Mouse (Mus musculus) liver, embryonic 15.5 days (tissue): Measurements from ENCODE around the gene Naa38. TPM values are rescaled to one million over a fixed set of nuclear protein-coding genes. Genes with fewer than 3 reads are reported as not detected.
A peak's percentile ranks its signal among the peaks of the same experiment; 100 is the strongest.

ENCODE experiments used
- ATAC-seq: fragments of 200-750 bp; cut with Nextera tagmentation; 2 replicates; pipeline ENCODE4 v1.8.0; 2017; ENCODE audit warnings: moderate number of reproducible peaks, mild to moderate bottlenecking, moderate library complexity; ENCODE audit not compliant: insufficient read depth
- H3K27ac ChIP-seq: fragments of 300-500 bp; sonication (generic); replicated peaks from 2 replicates; pipeline ENCODE4 v1.5.1; 2015; ENCODE audit warnings: mild to moderate bottlenecking, inconsistent platforms
- H3K27me3 ChIP-seq: fragments of 300-500 bp; sonication (generic); 2 replicates; pipeline ENCODE4 v1.6.1; 2015; ENCODE audit warnings: mild to moderate bottlenecking, inconsistent platforms
- H3K36me3 ChIP-seq: fragments of 300-500 bp; sonication (generic); replicated peaks from 2 replicates; pipeline ENCODE4 v1.6.1; 2015; ENCODE audit warnings: moderate library complexity, mild to moderate bottlenecking, inconsistent platforms
- H3K4me1 ChIP-seq: fragments of 300-500 bp; sonication (generic); replicated peaks from 2 replicates; pipeline ENCODE4 v1.6.1; 2015; ENCODE audit warnings: inconsistent platforms
- H3K4me2 ChIP-seq: fragments of 300-500 bp; sonication (generic); 2 replicates; pipeline ENCODE4 v1.6.1; 2015; ENCODE audit warnings: moderate library complexity, mild to moderate bottlenecking, inconsistent platforms
- H3K4me3 ChIP-seq: fragments of 300-500 bp; sonication (generic); replicated peaks from 2 replicates; pipeline ENCODE4 v1.5.1; 2015; ENCODE audit warnings: mild to moderate bottlenecking, inconsistent platforms
- H3K9ac ChIP-seq: fragments of 300-500 bp; sonication (generic); 2 replicates; pipeline ENCODE4 v1.6.1; 2015; ENCODE audit warnings: moderate library complexity, mild to moderate bottlenecking, inconsistent platforms
- H3K9me3 ChIP-seq: fragments of 300-500 bp; sonication (generic); replicated peaks from 2 replicates; pipeline ENCODE4 v1.6.1; 2016; ENCODE audit warnings: inconsistent platforms
- WGBS: fragments of 180-500 bp; shearing (Covaris S2); methylation state at CpG from one replicate; pipeline ENCODE4 v1.1.7; 2015; ENCODE audit warnings: mixed read lengths; ENCODE audit not compliant: insufficient replicate concordance; 5-methylcytosine and 5-hydroxymethylcytosine counted together
- polyA plus RNA-seq: library from polyadenylated mRNA; unstranded; fragments of >200 nt; fragmentation: Nextera tagmentation; extraction: Ambion mirVana; gene quantifications from 2 replicates; pipeline ENCODE4 v1.2.1, GENCODE M21; 2015

Gene Naa38
- polyA plus RNA-seq, 1 experiment from 2014 or later, result 88.0 TPM

DNA sequence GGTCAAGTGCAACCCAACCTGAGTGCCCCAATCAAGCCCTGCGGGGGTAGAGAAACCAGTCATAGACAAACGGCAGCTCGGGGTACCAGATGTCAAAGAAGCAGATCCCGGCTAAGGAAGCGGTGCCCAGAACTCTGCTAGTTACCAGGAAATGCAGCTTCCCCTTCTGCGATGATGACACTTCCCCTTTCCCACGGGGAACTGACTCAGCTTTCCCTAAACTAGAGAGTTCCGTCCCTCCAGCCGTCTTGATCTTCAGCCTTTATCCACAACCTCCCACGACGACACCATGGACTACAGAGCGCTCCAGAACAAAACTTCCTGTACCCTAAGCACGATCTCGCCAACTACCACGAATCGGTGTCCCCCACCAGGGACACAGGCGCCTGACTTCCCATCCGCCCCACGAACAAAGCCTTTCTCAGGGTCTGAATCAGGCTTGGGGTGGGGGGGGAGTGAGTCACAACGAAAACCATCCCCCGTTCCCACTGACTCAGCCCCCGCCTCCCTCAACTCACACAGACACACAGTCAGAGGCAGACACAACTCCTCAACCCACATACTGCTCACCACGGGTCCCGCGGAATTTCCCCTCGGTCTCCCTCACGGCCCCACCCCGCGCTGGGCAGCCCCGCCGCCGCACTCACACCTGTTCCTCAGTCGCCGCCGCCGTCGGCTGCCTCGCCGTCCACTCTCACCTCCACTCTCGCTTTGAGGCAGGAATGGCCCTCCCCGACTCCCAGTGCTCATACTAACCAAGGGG, 15.2 kb downstream of the Naa38 start:
- Histone ChIP-seq H3K4me2 (peak overlapping the region; percentile 100), H3K27me3 (peaks cover 7% of the 10 kb centered on the region; the same call in 1 of the 2 replicates), H3K9me3 (no peaks in the 10 kb centered on the region), H3K4me3 (peak overlapping the region; percentile 69), H3K9ac (peak overlapping the region; percentile 83), H3K36me3 (peaks cover 27% of the 10 kb centered on the region), H3K27ac (peak overlapping the region; percentile 92), H3K4me1 (peaks cover 87% of the 10 kb centered on the region)
- no peak for ATAC-seq
- under 1% methylated on average over 41 of the region's 41 CpGs for WGBS

- H3K4me2 ChIP-seq, result peak overlapping the region; percentile 100
- peak; percentile 27 for ATAC-seq
- peaks cover 12% of the 10 kb centered on the region; the same call in 1 of the 2 replicates for H3K27me3 ChIP-seq
- H3K4me3 ChIP-seq, result peak overlapping the region; percentile 69
- under 1% methylated on average over 26 of the region's 26 CpGs for WGBS
- peaks cover 92% of the 10 kb centered on the region for H3K4me1 ChIP-seq
- peaks cover 20% of the 10 kb centered on the region for H3K36me3 ChIP-seq
- H3K9ac ChIP-seq, result peak overlapping the region; percentile 83
- H3K27ac ChIP-seq, result peak overlapping the region; percentile 92
- H3K9me3 ChIP-seq, result no peaks in the 10 kb centered on the region
These were observed 15.8 kb downstream of the Naa38 start for GRCm38 (mm10) chr11:69411073-69411535.

DNA sequence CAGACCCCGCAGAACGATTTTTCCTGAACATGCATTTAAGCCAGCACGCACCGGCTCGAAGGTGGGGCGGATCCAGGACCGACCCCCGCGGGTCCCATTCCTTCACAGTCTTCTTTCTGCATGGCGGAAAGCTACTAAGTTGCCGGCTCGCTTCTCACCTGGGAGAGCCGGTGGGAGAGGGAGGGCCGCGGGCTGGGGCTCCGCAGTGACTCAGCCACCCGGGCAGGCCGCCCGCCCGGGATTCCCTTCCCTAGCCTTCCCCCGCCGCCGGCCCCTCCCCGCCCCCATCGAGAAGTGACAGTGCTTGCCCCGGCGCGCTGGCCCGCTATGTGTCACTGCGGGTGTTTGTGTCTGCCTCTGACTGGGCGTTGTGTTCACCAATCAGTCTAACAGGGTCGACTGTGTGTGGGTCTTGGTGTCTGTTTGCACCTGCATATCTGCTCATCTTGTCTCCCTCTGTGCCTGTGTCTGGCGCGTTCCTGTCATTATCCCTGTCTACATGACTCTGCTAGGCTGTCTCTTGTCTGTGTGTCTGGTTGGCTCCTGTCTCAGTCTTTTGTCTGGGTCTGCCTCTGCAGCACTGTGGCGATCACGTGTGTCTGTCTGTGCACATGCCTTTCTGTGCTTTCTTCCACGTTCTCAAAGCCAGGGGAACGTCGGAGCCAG, 16.4 kb downstream of the Naa38 start:
- under 1% methylated on average over 39 of the region's 39 CpGs for WGBS

GRCm38 (mm10) chr11:69412548-69412947, 17.3 kb downstream of the Naa38 start:
- H3K9ac ChIP-seq, result no peak overlapping the region
- peaks cover 95% of the 10 kb centered on the region for H3K4me1 ChIP-seq
- peak overlapping the region; percentile 100 for H3K4me2 ChIP-seq
- peaks cover 21% of the 10 kb centered on the region for H3K27me3 ChIP-seq
- ATAC-seq, result no peak
- H3K9me3 ChIP-seq, result no peaks in the 10 kb centered on the region
- H3K27ac ChIP-seq, result peak overlapping the region; percentile 92; the same call in 1 of the 2 replicates
- H3K36me3 ChIP-seq, result peaks cover 6% of the 10 kb centered on the region; the same call in 1 of the 2 replicates
- peak overlapping the region; percentile 69; the same call in 1 of the 2 replicates for H3K4me3 ChIP-seq
- WGBS, result 72% methylated on average over 7 of the region's 7 CpGs

More for the DNA sequence above, 16.4 kb downstream of the Naa38 start:
- ATAC-seq, result peak; percentile 9; the same call in 1 of the 2 replicates
- Histone ChIP-seq H3K36me3 (peaks cover 15% of the 10 kb centered on the region), H3K4me2 (peak overlapping the region; percentile 100), H3K4me1 (peaks cover 94% of the 10 kb centered on the region), H3K27me3 (peaks cover 13% of the 10 kb centered on the region), H3K27ac (peak overlapping the region; percentile 92), H3K9me3 (no peaks in the 10 kb centered on the region), H3K9ac (peak overlapping the region; percentile 83), H3K4me3 (peak overlapping the region; percentile 69)

DNA sequence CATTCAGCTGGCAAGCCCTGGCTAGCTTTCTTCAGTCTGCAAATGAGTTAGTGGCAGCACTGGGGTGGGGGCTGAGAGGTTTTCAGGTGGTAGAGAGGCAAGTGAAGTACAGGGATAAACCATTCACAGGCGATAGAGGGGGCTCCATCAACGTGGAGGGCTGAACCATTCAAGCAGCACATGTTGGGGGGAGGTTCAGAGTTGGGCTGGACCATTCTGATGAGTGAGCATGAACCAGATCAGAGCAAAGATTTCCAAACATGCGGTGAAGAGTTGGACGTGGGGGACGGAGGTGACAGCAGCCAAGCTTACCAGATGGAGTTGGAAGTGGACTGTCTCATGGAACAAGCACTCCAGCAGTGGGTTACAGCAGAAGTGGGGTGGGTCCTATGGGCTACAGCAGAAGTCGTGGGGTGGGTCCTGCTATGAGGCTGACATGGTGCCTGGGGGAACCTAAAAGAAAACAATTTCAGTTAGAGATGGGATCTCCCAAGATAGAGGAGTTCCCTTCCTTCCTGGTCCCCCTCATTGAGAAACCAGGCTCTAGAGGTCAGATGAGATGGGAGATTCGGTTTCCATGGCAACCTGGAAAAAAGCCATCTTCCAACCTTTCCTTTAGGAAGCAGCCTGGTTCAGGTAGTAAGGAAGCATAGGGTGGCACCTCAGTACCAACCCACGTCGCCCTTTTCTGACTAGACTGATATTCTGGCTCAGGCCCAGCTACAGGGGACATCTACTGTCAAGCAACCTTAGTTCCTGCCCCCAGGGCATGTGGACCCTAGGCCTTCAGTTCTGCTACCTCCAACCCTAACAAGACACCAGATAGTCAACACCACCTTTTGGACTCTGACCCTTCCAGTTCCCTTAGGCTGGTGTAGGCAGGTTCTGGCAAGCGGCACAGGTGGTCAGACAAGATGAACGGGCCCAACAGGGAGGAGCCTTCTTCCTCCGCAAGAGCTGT, 18.2 kb downstream of the Naa38 start, which contains the start of gene Kdm6b:
Kdm6b (minus strand) TSS at position 455 of the 961 bp plus-strand sequence.
- peak within 1 kb of the TSS; percentile 92 for H3K27ac ChIP-seq
- WGBS, result 45% methylated on average over 12 of the region's 12 CpGs

GRCm38 (mm10) chr11:69414421-69415326, 19.4 kb downstream of the Naa38 start:
- Histone ChIP-seq H3K27ac (peak overlapping the region; percentile 79), H3K4me2 (peak overlapping the region; percentile 100), H3K9me3 (no peaks in the 10 kb centered on the region), H3K27me3 (peaks cover 41% of the 10 kb centered on the region), H3K36me3 (no peaks in the 10 kb centered on the region), H3K9ac (peak overlapping the region; percentile 33; the same call in 1 of the 2 replicates), H3K4me1 (peaks cover 96% of the 10 kb centered on the region), H3K4me3 (peak overlapping the region; percentile 56)
- ATAC-seq, result no peak
- 35% methylated on average over 4 of the region's 4 CpGs for WGBS

More for the DNA sequence above, 18.2 kb downstream of the Naa38 start, which contains the start of gene Kdm6b:
- Histone ChIP-seq H3K27me3 (peaks cover 31% of the 10 kb centered on the region), H3K9ac (no peak within 1 kb of the TSS), H3K4me2 (peak within 1 kb of the TSS; percentile 100), H3K9me3 (no peaks in the 10 kb centered on the region), H3K4me1 (peaks cover 95% of the 10 kb centered on the region), H3K36me3 (no peaks in the 10 kb centered on the region), H3K4me3 (peak within 1 kb of the TSS; percentile 69)
- no peak for ATAC-seq

- H3K27me3 ChIP-seq, result peaks cover 47% of the 10 kb centered on the region
- peak overlapping the region; percentile 79 for H3K27ac ChIP-seq
- peak overlapping the region; percentile 56 for H3K4me3 ChIP-seq
- peak overlapping the region; percentile 100 for H3K4me2 ChIP-seq
- no peaks in the 10 kb centered on the region for H3K36me3 ChIP-seq
- no peak for ATAC-seq
- H3K9ac ChIP-seq, result peak overlapping the region; percentile 33; the same call in 1 of the 2 replicates
- WGBS, result 10% methylated on average over 3 of the region's 3 CpGs
- peaks cover 96% of the 10 kb centered on the region for H3K4me1 ChIP-seq
- H3K9me3 ChIP-seq, result no peaks in the 10 kb centered on the region
These were observed 20.0 kb downstream of the Naa38 start for GRCm38 (mm10) chr11:69415327-69415667.

DNA sequence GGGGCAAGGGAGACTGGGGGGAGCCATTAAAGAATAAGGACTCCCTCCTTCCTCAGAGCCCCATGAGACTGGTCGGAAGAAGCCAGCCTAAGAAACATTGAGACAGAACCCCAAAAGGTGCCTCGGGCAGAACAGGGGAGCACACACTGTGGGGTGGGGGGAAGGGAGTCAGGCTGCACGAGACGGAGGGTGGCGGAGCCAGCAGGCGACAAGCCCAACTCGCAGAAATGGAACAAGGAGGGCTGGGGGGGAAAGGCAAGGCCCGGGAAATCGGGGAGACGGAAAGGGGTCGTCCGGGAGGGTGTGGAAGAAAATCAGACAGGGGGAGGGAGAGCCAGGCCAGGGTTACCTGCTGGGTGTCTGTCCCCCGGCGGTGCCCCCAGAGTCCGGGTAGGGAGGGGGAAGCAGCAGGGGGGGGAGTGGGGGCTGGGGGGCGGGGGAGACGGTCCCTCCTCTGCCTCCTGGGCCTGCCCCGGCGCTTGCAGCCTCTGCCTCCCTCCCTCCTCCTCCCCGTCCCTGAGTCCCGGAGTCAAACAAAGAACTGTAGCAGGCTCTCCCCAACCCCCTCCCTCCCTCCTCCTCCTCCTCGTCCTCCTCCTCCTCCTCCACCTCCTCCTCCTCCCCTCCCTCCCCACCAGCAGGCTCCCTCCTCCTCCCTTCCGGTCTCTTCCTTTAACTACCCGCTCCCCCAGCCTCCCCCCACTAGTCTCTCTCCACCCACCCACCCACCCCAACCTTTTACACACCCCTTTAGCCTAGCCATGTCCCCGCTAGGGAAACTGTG, 20.6 kb downstream of the Naa38 start:
- WGBS, result 1% methylated on average over 23 of the region's 25 CpGs
- no peaks in the 10 kb centered on the region for H3K9me3 ChIP-seq
- no peaks in the 10 kb centered on the region for H3K36me3 ChIP-seq
- H3K4me1 ChIP-seq, result peaks cover 96% of the 10 kb centered on the region
- H3K4me3 ChIP-seq, result peak overlapping the region; percentile 56
- peak overlapping the region; percentile 100 for H3K4me2 ChIP-seq
- H3K27ac ChIP-seq, result peak overlapping the region; percentile 79
- H3K27me3 ChIP-seq, result peaks cover 52% of the 10 kb centered on the region
- ATAC-seq, result no peak
- peak overlapping the region; percentile 33; the same call in 1 of the 2 replicates for H3K9ac ChIP-seq

- peak overlapping the region; percentile 100 for H3K4me2 ChIP-seq
- H3K4me3 ChIP-seq, result peak overlapping the region; percentile 56
- ATAC-seq, result no peak
- no peaks in the 10 kb centered on the region for H3K36me3 ChIP-seq
- no peaks in the 10 kb centered on the region for H3K9me3 ChIP-seq
- H3K27me3 ChIP-seq, result peaks cover 59% of the 10 kb centered on the region
- H3K27ac ChIP-seq, result peak overlapping the region; percentile 79; the same call in 1 of the 2 replicates
- no peak overlapping the region for H3K9ac ChIP-seq
- WGBS, result 6% methylated on average over 4 of the region's 4 CpGs
- peaks cover 96% of the 10 kb centered on the region for H3K4me1 ChIP-seq
These were observed 21.2 kb downstream of the Naa38 start for GRCm38 (mm10) chr11:69416509-69416908.
